Mouse (Mus musculus): ENCODE results near the gene Txndc11.

DNA sequence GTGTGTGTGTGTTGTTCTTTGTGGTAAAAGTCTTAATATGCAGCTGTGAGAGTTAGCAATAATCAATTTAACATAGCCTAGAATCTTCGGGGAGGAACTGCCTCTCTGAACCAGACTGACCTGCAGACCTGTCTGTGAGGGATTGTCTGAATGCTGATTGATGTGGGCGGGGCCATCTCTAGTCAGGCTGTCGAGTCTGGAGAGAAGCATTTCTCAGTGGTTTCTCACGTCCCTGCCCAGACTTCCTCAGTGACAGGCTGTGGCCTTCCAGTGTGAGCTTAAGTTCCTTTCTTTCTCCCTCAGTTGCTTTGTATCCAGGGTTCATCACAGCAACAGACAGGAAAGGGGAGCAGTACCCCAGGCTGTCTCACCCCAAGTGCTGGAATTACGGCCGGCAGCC is 80.0 kb downstream of the Txndc11 start:
- no peak for TF ChIP-seq EP300 (IDR thresholded peaks at IDR 0.05; ENCODE audit: low read depth)
- TF ChIP-seq CTCF (IDR thresholded peaks at IDR 0.05; ENCODE audit: low read depth) = no peak

Measured in liver, embryonic 14.5 days (tissue).